Mouse (Mus musculus) midbrain, embryonic 15.5 days (tissue): ENCODE measurements at regions not wholly inside any gene's neighbourhood (a gene's known extent, or its start where the extent isn't known, plus 50 kb on each side); places are given as distances from the start of the nearest gene placed in this dataset.
A peak's percentile ranks its signal among the peaks of the same experiment; 100 is the strongest.

ENCODE experiments used
- ATAC-seq: fragments of 200-750 bp; cut with Nextera tagmentation; replicated peaks from 2 replicates; pipeline ENCODE4 v1.8.0; 2017; ENCODE audit warnings: moderate TSS enrichment
- H3K27ac ChIP-seq: fragments of 300-500 bp; sonication (generic); 2 replicates; pipeline ENCODE4 v1.5.1; 2015; ENCODE audit warnings: mild to moderate bottlenecking, inconsistent platforms
- H3K27me3 ChIP-seq: fragments of 300-500 bp; sonication (generic); replicated peaks from 2 replicates; pipeline ENCODE4 v1.6.1; 2015; ENCODE audit warnings: inconsistent platforms
- H3K36me3 ChIP-seq: fragments of 300-500 bp; sonication (generic); replicated peaks from 2 replicates; pipeline ENCODE4 v1.6.1; 2015; ENCODE audit warnings: inconsistent platforms
- H3K4me1 ChIP-seq: fragments of 300-500 bp; sonication (generic); 2 replicates; pipeline ENCODE4 v1.6.1; 2015; ENCODE audit warnings: inconsistent platforms
- H3K4me2 ChIP-seq: fragments of 300-500 bp; sonication (generic); 2 replicates; pipeline ENCODE4 v1.6.1; 2015; ENCODE audit warnings: inconsistent platforms, mild to moderate bottlenecking, moderate library complexity
- H3K4me3 ChIP-seq: fragments of 300-500 bp; sonication (generic); 2 replicates; pipeline ENCODE4 v1.5.1; 2015; ENCODE audit warnings: mild to moderate bottlenecking, inconsistent platforms
- H3K9ac ChIP-seq: fragments of 300-500 bp; sonication (generic); 2 replicates; pipeline ENCODE4 v1.6.1; 2015; ENCODE audit warnings: mild to moderate bottlenecking, inconsistent platforms
- H3K9me3 ChIP-seq: fragments of 300-500 bp; sonication (generic); 2 replicates; pipeline ENCODE4 v1.6.1; 2016; ENCODE audit warnings: inconsistent platforms
- WGBS: fragments of 180-500 bp; shearing (Covaris S2); methylation state at CpG from one replicate; pipeline ENCODE4 v1.1.7; 2015; ENCODE audit warnings: mixed read lengths; 5-methylcytosine and 5-hydroxymethylcytosine counted together

DNA sequence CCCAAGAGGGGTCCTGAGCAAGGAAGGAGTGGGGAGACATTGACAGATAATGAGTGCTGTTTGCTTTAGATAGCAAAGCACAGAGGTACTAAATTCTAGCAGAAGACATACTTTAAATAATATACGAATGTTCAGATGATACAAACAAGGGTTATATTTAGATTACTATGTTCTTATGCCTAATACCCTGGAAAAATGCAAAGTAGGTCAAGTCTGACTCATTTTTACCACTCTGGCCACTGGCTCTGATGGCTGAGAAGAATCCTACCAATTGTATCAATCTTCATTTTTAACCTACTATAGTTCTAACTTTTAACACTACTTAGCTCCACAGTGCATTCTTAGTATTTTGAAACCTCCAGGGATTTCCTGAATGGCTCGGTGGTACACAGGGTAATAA, 65.4 kb upstream of the Mphosph6 start:
- Histone ChIP-seq H3K4me2 (no peak overlapping the region), H3K4me3 (no peak overlapping the region)
- 80% methylated on average over 2 of the region's 2 CpGs for WGBS

GRCm38 (mm10) chr8:117865014-117865413, 63.3 kb upstream of the Mphosph6 start:
- no peak overlapping the region for H3K9ac ChIP-seq
- H3K4me1 ChIP-seq, result peaks cover 1% of the 10 kb centered on the region
- no peaks in the 10 kb centered on the region for H3K27me3 ChIP-seq
- H3K36me3 ChIP-seq, result no peaks in the 10 kb centered on the region
- ATAC-seq, result no peak
- WGBS, result 24% methylated on average over 6 of the region's 6 CpGs
- no peak overlapping the region for H3K27ac ChIP-seq
- no peak overlapping the region for H3K4me2 ChIP-seq
- no peak overlapping the region for H3K4me3 ChIP-seq
- H3K9me3 ChIP-seq, result no peaks in the 10 kb centered on the region

More for the DNA sequence above, 65.4 kb upstream of the Mphosph6 start:
- H3K36me3 ChIP-seq, result no peaks in the 10 kb centered on the region
- H3K4me1 ChIP-seq, result no peaks in the 10 kb centered on the region
- no peaks in the 10 kb centered on the region for H3K9me3 ChIP-seq
- no peaks in the 10 kb centered on the region for H3K27me3 ChIP-seq
- H3K9ac ChIP-seq, result no peak overlapping the region
- no peak for ATAC-seq
- no peak overlapping the region for H3K27ac ChIP-seq

DNA sequence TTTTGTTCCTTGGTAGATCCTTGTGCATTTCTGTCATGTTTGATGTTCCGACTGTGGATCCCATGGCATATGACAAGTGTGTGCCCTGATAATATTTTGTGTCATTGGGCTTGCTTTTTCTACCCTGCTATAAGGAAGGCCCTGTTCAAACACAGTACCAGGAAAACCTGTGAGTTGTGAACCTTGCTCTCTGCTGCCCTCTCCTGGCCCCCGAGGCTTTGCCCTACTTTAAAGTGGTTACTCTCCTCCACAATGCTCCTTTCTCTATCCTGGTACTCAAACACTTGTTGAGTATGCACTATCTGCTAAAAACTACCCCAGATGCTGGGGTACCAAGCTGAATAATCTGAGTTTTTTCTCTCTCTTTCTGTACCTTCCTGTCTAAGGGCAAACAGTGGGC, 62.1 kb upstream of the Mphosph6 start:
- H3K27ac ChIP-seq, result no peak overlapping the region
- no peaks in the 10 kb centered on the region for H3K27me3 ChIP-seq
- H3K36me3 ChIP-seq, result no peaks in the 10 kb centered on the region
- no peaks in the 10 kb centered on the region for H3K9me3 ChIP-seq
- H3K4me1 ChIP-seq, result peaks cover 7% of the 10 kb centered on the region
- H3K9ac ChIP-seq, result no peak overlapping the region
- H3K4me3 ChIP-seq, result no peak overlapping the region
- 48% methylated on average over 2 of the region's 2 CpGs for WGBS
- no peak for ATAC-seq
- H3K4me2 ChIP-seq, result no peak overlapping the region

DNA sequence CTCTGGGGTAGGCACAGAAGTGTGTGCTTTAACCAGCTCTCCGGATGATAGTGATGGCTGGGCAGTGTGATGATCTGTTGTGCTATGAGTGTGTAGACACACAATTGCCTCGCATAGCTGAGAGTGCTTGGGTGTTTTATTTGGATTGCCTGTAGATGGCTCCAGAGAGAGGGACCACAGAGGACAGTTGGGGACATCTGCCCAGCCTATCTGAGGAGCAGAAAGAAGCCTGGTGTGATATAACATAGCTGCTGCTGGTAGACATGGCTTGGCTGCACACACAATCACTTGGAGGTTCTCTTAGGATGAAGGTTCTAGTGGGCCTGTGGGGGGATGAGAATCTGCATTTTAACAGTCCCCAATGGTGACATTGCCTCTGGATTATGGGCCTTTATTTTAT, 60.6 kb upstream of the Mphosph6 start:
- no peak for ATAC-seq
- 72% methylated on average over 2 of the region's 2 CpGs for WGBS
- Histone ChIP-seq H3K4me3 (no peak overlapping the region), H3K9me3 (no peaks in the 10 kb centered on the region), H3K27ac (no peak overlapping the region), H3K9ac (no peak overlapping the region), H3K27me3 (no peaks in the 10 kb centered on the region), H3K4me1 (peaks cover 7% of the 10 kb centered on the region), H3K36me3 (no peaks in the 10 kb centered on the region), H3K4me2 (no peak overlapping the region)

- H3K4me2 ChIP-seq, result peak overlapping the region; percentile 32
- no peak overlapping the region; the same call in 1 of the 2 replicates for H3K9ac ChIP-seq
- H3K27me3 ChIP-seq, result no peaks in the 10 kb centered on the region
- no peak; the same call in 1 of the 2 replicates for ATAC-seq
- H3K4me3 ChIP-seq, result no peak overlapping the region
- H3K27ac ChIP-seq, result no peak overlapping the region
- H3K36me3 ChIP-seq, result no peaks in the 10 kb centered on the region
- 6% methylated on average over 11 of the region's 11 CpGs for WGBS
- H3K9me3 ChIP-seq, result no peaks in the 10 kb centered on the region
- H3K4me1 ChIP-seq, result peaks cover 7% of the 10 kb centered on the region
Observed at GRCm38 (mm10) chr8:117859734-117860133, 58.0 kb upstream of the Mphosph6 start.

DNA sequence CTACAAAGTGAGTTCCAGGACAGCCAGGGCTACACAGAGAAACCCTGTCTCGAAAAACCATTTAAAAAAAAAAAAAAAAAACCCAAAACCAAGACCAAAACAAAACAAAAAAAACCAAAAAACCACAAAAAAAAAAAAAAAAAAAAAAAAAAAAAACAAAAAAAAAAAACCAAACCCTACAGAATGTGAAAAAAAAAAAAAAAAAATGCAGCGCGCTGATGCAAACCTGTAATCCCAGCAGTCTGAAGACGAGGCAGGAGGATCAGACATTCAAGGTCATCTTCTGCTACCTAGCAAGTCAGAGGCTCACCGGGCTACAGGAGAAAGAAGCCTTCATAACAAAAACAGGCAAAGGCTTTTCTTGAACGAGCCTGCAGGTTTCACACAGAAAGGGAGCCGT, 57.4 kb upstream of the Mphosph6 start:
- H3K4me2 ChIP-seq, result no peak overlapping the region
- no peak for ATAC-seq
- no peaks in the 10 kb centered on the region for H3K9me3 ChIP-seq
- H3K9ac ChIP-seq, result no peak overlapping the region
- H3K27ac ChIP-seq, result no peak overlapping the region
- no peaks in the 10 kb centered on the region for H3K27me3 ChIP-seq
- no peaks in the 10 kb centered on the region for H3K36me3 ChIP-seq
- H3K4me1 ChIP-seq, result peaks cover 7% of the 10 kb centered on the region
- 58% methylated on average over 7 of the region's 7 CpGs for WGBS
- no peak overlapping the region for H3K4me3 ChIP-seq

- no peak overlapping the region for H3K27ac ChIP-seq
- ATAC-seq, result no peak
- H3K9me3 ChIP-seq, result no peaks in the 10 kb centered on the region
- H3K36me3 ChIP-seq, result no peaks in the 10 kb centered on the region
- no peak overlapping the region for H3K4me3 ChIP-seq
- no peak overlapping the region for H3K9ac ChIP-seq
- WGBS, result 88% methylated on average over 13 of the region's 13 CpGs
- no peaks in the 10 kb centered on the region for H3K27me3 ChIP-seq
- peaks cover 7% of the 10 kb centered on the region for H3K4me1 ChIP-seq
- H3K4me2 ChIP-seq, result no peak overlapping the region
Observed at GRCm38 (mm10) chr8:117856121-117856520, 54.4 kb upstream of the Mphosph6 start.

DNA sequence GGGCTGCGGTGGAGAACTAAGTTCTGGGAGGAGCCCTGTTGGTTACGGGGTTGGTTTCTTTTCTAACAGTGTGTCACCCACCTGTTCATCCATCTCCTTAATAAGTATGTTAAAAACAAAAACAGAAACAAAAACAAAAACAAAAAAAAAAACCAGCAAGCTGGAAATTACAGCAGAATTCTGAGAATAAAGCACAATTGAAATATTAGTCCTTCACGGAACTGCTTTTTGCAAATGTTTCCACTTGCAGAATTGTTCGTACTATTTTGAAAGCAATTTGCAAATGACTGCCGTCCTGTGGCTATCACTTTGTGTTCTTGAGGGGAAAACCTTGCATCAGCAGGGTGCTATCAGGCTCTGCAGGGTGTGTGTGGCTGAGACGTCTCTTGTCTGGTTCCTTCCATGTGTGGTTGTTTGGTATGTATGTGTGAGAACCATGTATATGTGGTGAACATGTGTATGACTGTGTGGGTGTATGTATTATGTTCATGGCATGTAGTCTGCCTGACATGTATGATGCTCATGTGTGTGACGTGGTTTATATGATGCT, 53.3 kb upstream of the Mphosph6 start:
- Histone ChIP-seq H3K9ac (no peak overlapping the region), H3K4me1 (peaks cover 6% of the 10 kb centered on the region), H3K4me2 (no peak overlapping the region), H3K27ac (no peak overlapping the region), H3K9me3 (no peaks in the 10 kb centered on the region), H3K4me3 (no peak overlapping the region), H3K27me3 (no peaks in the 10 kb centered on the region), H3K36me3 (no peaks in the 10 kb centered on the region)
- ATAC-seq, result no peak
- WGBS, result 88% methylated on average over 7 of the region's 7 CpGs

- Histone ChIP-seq H3K4me2 (no peak overlapping the region), H3K36me3 (no peaks in the 10 kb centered on the region), H3K4me3 (no peak overlapping the region), H3K4me1 (no peaks in the 10 kb centered on the region), H3K9ac (no peak overlapping the region), H3K9me3 (no peaks in the 10 kb centered on the region), H3K27ac (no peak overlapping the region), H3K27me3 (no peaks in the 10 kb centered on the region)
- ATAC-seq, result no peak
- WGBS, result 91% methylated on average over 11 of the region's 11 CpGs
Observed at GRCm38 (mm10) chr8:117854301-117854700, 52.6 kb upstream of the Mphosph6 start.

DNA sequence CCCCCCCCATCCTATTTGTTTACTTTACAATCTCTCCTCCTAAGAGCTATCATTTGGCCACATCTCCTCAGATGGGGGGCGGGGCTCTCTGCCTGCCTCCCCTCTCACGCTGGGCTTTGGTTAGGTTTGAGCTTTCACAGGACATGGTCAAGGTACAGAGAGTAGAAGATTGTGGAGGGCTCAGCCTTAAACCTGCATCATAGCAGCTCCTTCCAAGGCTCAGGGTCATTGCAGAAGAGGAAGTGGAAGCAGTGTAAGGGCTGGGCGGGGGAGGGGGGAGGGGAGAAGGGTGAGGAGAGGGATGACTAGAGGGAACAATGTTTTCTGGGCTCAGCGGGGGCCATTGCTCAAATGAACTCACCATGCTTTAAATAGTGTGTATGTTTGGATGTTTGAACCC, 51.7 kb upstream of the Mphosph6 start:
- H3K9me3 ChIP-seq, result no peaks in the 10 kb centered on the region
- no peaks in the 10 kb centered on the region for H3K27me3 ChIP-seq
- H3K9ac ChIP-seq, result no peak overlapping the region
- H3K36me3 ChIP-seq, result no peaks in the 10 kb centered on the region
- no peak overlapping the region for H3K4me2 ChIP-seq
- 79% methylated on average over 4 of the region's 4 CpGs for WGBS
- no peaks in the 10 kb centered on the region for H3K4me1 ChIP-seq
- no peak overlapping the region for H3K4me3 ChIP-seq
- H3K27ac ChIP-seq, result no peak overlapping the region
- ATAC-seq, result no peak

- no peak for ATAC-seq
- no peak overlapping the region for H3K4me2 ChIP-seq
- H3K27ac ChIP-seq, result no peak overlapping the region
- WGBS, result 84% methylated on average over 6 of the region's 6 CpGs
- H3K4me3 ChIP-seq, result no peak overlapping the region
- H3K9me3 ChIP-seq, result no peaks in the 10 kb centered on the region
- no peaks in the 10 kb centered on the region for H3K27me3 ChIP-seq
- no peaks in the 10 kb centered on the region for H3K4me1 ChIP-seq
- H3K36me3 ChIP-seq, result no peaks in the 10 kb centered on the region
- no peak overlapping the region for H3K9ac ChIP-seq
Observed at GRCm38 (mm10) chr8:117852521-117852920, 50.8 kb upstream of the Mphosph6 start.
